Mouse (Mus musculus) kidney, embryonic 16.5 days (tissue): ENCODE measurements around the gene Phactr4. TPM values are rescaled to one million over a fixed set of nuclear protein-coding genes. Genes with fewer than 3 reads are reported as not detected.

Source experiments
- ATAC-seq: fragments of 200-750 bp; cut with Nextera tagmentation; 2 replicates; pipeline ENCODE4 v1.8.0; 2017; ENCODE audit warnings: moderate TSS enrichment; ENCODE audit not compliant: low FRiP score, low TSS enrichment
- H3K27ac ChIP-seq: fragments of 300-500 bp; sonication (generic); 2 replicates; pipeline ENCODE4 v1.5.1; 2014; ENCODE audit warnings: low read length
- H3K27me3 ChIP-seq: fragments of 300-500 bp; sonication (generic); 2 replicates; pipeline ENCODE4 v1.6.1; 2014; ENCODE audit warnings: low read length, control low read depth, mixed read lengths; ENCODE audit not compliant: insufficient read depth
- H3K36me3 ChIP-seq: fragments of 300-500 bp; sonication (generic); 2 replicates; pipeline ENCODE4 v1.6.1; 2014; ENCODE audit warnings: low read length, control low read depth, mixed read lengths; ENCODE audit not compliant: insufficient read depth
- H3K4me1 ChIP-seq: fragments of 300-500 bp; sonication (generic); 2 replicates; pipeline ENCODE4 v1.6.1; 2014; ENCODE audit warnings: low read length, control low read depth, mixed read lengths; ENCODE audit not compliant: insufficient read depth
- H3K4me2 ChIP-seq: fragments of 300-500 bp; sonication (generic); replicated peaks from 2 replicates; pipeline ENCODE4 v1.6.1; 2014; ENCODE audit warnings: low read depth, low read length
- H3K4me3 ChIP-seq: fragments of 300-500 bp; sonication (generic); 2 replicates; pipeline ENCODE4 v1.5.1; 2014; ENCODE audit warnings: mild to moderate bottlenecking, low read length
- H3K9ac ChIP-seq: fragments of 300-500 bp; sonication (generic); replicated peaks from 2 replicates; pipeline ENCODE4 v1.6.1; 2014; ENCODE audit warnings: low read length
- H3K9me3 ChIP-seq: fragments of 300-500 bp; sonication (generic); 2 replicates; pipeline ENCODE4 v1.6.1; 2016; ENCODE audit warnings: low read length, control low read depth
- WGBS: fragments of 180-500 bp; shearing (Covaris S2); extraction: QIAGEN DNeasy Blood & Tissue Kit; methylation state at CpG from one replicate; pipeline ENCODE4 v1.1.7; 2014; 5-methylcytosine and 5-hydroxymethylcytosine counted together
- polyA plus RNA-seq: library from polyadenylated mRNA; unstranded; fragments of >200 nt; fragmentation: Nextera tagmentation; extraction: Ambion mirVana; gene quantifications from 2 replicates; pipeline ENCODE4 v1.2.1, GENCODE M21; 2015

The Phactr4 gene
- polyA plus RNA-seq, 1 experiment from 2014 or later, result 23.7 TPM

DNA sequence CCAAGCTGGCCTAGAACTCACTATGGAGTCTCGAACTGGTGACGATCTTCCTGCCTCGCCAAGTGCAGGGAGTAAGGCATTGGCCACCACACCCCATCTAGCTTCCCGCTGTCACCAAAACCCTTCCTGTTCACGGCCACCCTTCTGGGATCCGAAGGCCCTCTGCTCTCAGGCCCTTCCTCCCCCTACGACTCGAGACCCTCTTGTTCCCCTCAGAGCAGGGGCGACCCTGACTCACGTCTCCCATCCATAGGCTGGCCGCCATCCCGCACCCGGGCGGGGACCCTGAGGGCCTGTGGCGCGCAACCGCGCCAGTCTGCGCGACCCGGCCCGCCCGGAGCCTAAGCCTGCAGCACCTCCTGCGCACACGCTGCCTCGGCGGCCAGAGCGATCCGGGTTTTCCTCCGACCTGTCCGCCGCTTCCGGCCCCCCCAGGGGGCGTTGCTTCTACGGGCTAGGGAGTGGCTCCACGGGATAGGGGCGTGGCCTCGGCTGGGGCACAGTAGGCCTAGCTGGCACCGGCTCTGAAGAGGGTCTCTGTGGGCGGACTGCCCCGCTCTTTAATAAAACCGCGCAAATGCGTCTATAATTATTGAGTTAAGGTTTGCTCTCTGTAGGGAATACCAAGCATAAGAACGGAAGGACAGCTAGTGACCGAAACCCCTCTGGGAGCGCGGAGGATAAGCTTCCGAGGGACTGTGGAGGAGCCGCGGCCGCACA is 93.0 kb downstream of the Phactr4 start, which contains the start of gene Trnau1ap:
Gene Trnau1ap (minus strand): TSS at position 424 of the 720 bp plus-strand sequence.
- Histone ChIP-seq H3K4me2 (peak within 1 kb of the TSS; percentile 80), H3K27ac (peak within 1 kb of the TSS; percentile 93), H3K36me3 (peaks cover 38% of the 10 kb centered on the region), H3K9me3 (no peaks in the 10 kb centered on the region), H3K9ac (peak within 1 kb of the TSS; percentile 93), H3K27me3 (no peaks in the 10 kb centered on the region), H3K4me3 (peak within 1 kb of the TSS; percentile 80), H3K4me1 (peaks cover 14% of the 10 kb centered on the region)
- ATAC-seq, result peak; percentile 97
- WGBS, result under 1% methylated on average over 52 of the region's 52 CpGs

GRCm38 (mm10) chr4:132328391-132328982 is 93.8 kb downstream of the Phactr4 start:
- H3K4me2 ChIP-seq, result peak overlapping the region; percentile 80
- H3K36me3 ChIP-seq, result peaks cover 38% of the 10 kb centered on the region
- peaks cover 14% of the 10 kb centered on the region for H3K4me1 ChIP-seq
- no peaks in the 10 kb centered on the region for H3K27me3 ChIP-seq
- H3K9ac ChIP-seq, result peak overlapping the region; percentile 93
- peak; percentile 28; the same call in 1 of the 2 replicates for ATAC-seq
- peak overlapping the region; percentile 93 for H3K27ac ChIP-seq
- 47% methylated on average over 14 of the region's 14 CpGs for WGBS
- peak overlapping the region; percentile 80 for H3K4me3 ChIP-seq
- H3K9me3 ChIP-seq, result no peaks in the 10 kb centered on the region

DNA sequence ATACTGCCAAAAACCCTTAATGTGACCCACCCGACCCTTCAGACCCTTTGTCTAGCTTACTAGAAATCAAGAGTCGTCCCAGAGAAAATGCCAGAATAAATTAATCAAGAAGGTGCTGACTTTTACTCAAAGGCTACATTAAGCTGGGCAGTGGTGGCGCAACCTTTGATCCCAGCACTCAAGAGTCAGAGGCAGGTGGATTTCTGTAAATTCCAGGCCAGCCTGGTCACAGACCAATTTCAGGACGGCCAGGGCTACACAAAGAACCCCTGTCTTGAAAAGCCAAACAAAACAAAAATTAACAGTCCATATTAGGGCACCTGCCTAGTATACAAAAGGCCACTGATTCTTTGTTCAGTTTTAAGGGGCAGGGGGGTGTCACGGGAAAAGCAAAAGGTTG is 95.8 kb downstream of the Phactr4 start:
- 75% methylated on average over 5 of the region's 5 CpGs for WGBS
- Histone ChIP-seq H3K9me3 (no peaks in the 10 kb centered on the region), H3K36me3 (peaks cover 32% of the 10 kb centered on the region)

GRCm38 (mm10) chr4:132315711-132316110 is 106.6 kb downstream of the Phactr4 start:
- no peak for ATAC-seq
- no peak overlapping the region for H3K27ac ChIP-seq
- no peaks in the 10 kb centered on the region for H3K9me3 ChIP-seq
- H3K4me1 ChIP-seq, result no peaks in the 10 kb centered on the region
- no peak overlapping the region for H3K4me2 ChIP-seq
- 80% methylated on average over 8 of the region's 8 CpGs for WGBS
- no peak overlapping the region for H3K9ac ChIP-seq
- peaks cover 57% of the 10 kb centered on the region for H3K36me3 ChIP-seq
- H3K4me3 ChIP-seq, result no peak overlapping the region
- H3K27me3 ChIP-seq, result no peaks in the 10 kb centered on the region

More for the DNA sequence above, 95.8 kb downstream of the Phactr4 start:
- Histone ChIP-seq H3K4me1 (peaks cover 14% of the 10 kb centered on the region), H3K9ac (no peak overlapping the region), H3K4me2 (no peak overlapping the region), H3K27me3 (no peaks in the 10 kb centered on the region), H3K27ac (no peak overlapping the region), H3K4me3 (no peak overlapping the region)
- ATAC-seq, result no peak

DNA sequence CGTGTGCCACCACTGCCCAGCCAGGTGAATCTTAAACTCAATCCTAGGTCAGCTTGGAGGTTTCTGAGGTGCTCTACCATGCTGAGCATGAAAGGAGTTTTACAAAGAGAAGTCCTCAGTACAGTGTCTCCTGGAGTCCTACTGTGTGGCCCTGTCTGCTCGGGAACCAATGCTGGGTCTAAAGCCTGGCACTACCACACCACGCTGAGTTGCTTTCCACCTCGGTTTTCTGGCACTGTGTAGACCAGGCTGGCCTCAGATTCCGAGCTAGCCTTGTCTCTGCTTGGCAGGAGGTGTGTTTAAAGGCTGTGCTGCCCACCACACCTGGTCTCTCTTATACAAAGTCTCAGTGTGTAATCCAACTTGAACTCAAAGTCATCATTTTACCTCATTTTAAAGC is 109.7 kb downstream of the Phactr4 start:
- WGBS, result 92% methylated on average over 5 of the region's 5 CpGs
- Histone ChIP-seq H3K27me3 (no peaks in the 10 kb centered on the region), H3K4me2 (no peak overlapping the region), H3K4me1 (peaks cover 5% of the 10 kb centered on the region), H3K4me3 (no peak overlapping the region), H3K9ac (no peak overlapping the region), H3K27ac (no peak overlapping the region), H3K9me3 (no peaks in the 10 kb centered on the region), H3K36me3 (peaks cover 47% of the 10 kb centered on the region)
- no peak for ATAC-seq

DNA sequence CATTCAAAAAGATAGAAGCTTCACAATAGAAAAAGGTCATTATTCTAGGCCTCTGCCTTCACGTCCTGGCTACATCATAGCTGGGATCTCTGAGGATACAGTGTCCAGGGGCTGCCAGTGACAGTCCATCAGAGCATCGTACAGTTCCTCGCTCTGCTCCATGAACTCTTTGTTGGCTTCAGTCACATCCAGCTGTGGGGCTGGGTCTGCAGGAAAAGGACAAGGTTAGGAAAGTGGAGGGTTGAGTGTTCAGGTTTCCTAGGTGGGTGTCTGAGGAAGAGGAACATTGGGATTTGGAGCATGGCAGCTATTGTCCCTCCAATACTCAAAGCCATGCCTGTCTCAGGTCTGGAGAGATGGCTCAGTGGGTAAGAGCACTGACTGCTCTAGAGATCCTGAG is 110.5 kb downstream of the Phactr4 start:
- peaks cover 5% of the 10 kb centered on the region for H3K4me1 ChIP-seq
- H3K36me3 ChIP-seq, result peaks cover 44% of the 10 kb centered on the region
- ATAC-seq, result no peak
- H3K27ac ChIP-seq, result no peak overlapping the region
- 48% methylated on average over 3 of the region's 3 CpGs for WGBS
- H3K27me3 ChIP-seq, result no peaks in the 10 kb centered on the region
- no peaks in the 10 kb centered on the region for H3K9me3 ChIP-seq
- H3K4me2 ChIP-seq, result no peak overlapping the region
- no peak overlapping the region for H3K4me3 ChIP-seq
- no peak overlapping the region for H3K9ac ChIP-seq

DNA sequence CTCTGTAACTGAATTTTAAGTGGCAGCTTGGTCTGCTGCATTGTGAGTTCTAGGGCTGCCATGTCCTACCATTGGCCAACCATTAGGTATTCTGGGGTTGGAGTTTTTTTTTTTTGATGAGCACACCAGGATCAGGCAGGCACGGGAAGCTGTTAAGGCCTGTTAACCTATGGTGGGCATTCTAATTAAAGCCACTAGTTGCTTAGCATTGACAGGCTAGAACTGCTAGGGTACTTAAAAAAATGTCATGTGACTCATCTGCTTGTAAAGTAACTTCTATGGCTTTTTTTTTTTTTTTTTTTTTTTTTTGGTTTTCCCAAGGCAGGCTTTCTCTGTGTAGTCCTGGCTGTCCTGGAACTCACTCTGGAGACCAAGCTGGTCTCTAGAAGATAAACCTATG is 111.1 kb downstream of the Phactr4 start:
- 35% methylated on average over 1 of the region's 1 CpGs for WGBS
- Histone ChIP-seq H3K4me3 (no peak overlapping the region), H3K9me3 (no peaks in the 10 kb centered on the region), H3K4me1 (peaks cover 5% of the 10 kb centered on the region), H3K27ac (no peak overlapping the region), H3K27me3 (no peaks in the 10 kb centered on the region), H3K4me2 (no peak overlapping the region), H3K9ac (no peak overlapping the region), H3K36me3 (peaks cover 41% of the 10 kb centered on the region)
- ATAC-seq, result no peak

DNA sequence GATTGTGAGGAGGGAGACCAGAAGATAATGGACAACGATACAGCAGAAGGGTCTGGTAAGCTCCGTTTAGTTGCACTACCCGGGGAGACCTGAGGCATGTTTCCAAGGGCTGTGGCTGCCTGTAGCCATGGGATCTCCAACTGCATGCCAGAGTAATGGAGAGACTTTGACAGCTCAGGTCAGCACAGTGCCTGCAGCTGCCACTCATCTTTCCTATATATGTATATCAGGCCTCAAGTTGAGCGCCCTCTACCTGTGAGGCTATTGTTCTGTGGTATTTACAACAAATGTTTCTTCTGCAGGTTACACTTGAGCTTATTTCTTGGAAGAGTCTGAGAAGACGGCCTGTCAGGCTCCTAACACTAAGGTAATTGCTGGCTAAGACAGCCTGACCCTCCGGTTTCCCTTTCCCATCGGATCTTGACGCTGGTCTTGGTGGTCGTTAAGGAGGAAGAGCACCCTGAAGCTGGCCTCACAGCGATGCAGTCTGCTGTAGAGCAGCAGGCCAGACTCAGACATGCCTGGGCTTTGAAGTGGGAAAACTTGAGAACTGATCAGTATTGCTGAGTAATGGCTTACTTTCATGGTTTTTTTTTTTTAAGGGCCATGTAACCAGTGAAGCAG is 112.3 kb downstream of the Phactr4 start:
- peak overlapping the region; percentile 81; the same call in 1 of the 2 replicates for H3K27ac ChIP-seq
- peak overlapping the region; percentile 73 for H3K4me2 ChIP-seq
- ATAC-seq, result no peak
- H3K9ac ChIP-seq, result peak overlapping the region; percentile 84
- 28% methylated on average over 10 of the region's 10 CpGs for WGBS
- H3K4me3 ChIP-seq, result peak overlapping the region; percentile 67
- no peaks in the 10 kb centered on the region for H3K9me3 ChIP-seq
- H3K36me3 ChIP-seq, result peaks cover 34% of the 10 kb centered on the region
- peaks cover 5% of the 10 kb centered on the region for H3K4me1 ChIP-seq
- no peaks in the 10 kb centered on the region for H3K27me3 ChIP-seq

- H3K27ac ChIP-seq, result peak overlapping the region; percentile 81
- H3K4me2 ChIP-seq, result peak overlapping the region; percentile 73
- under 1% methylated on average over 15 of the region's 15 CpGs for WGBS
- no peak for ATAC-seq
- peak overlapping the region; percentile 84 for H3K9ac ChIP-seq
- peak overlapping the region; percentile 67 for H3K4me3 ChIP-seq
- H3K27me3 ChIP-seq, result no peaks in the 10 kb centered on the region
- peaks cover 5% of the 10 kb centered on the region for H3K4me1 ChIP-seq
- no peaks in the 10 kb centered on the region for H3K9me3 ChIP-seq
- H3K36me3 ChIP-seq, result peaks cover 34% of the 10 kb centered on the region
Observed at GRCm38 (mm10) chr4:132309140-132309848, 113.0 kb downstream of the Phactr4 start.
